Mouse (Mus musculus): ENCODE data around the gene Cdh20. TPM values are rescaled to one million over a fixed set of nuclear protein-coding genes. Genes with fewer than 3 reads are reported as not detected.

Gene Cdh20
- 0.43 and 0.65 TPM in 2 replicates for polyA plus RNA-seq (2014; fragmentation: Nextera tagmentation; extraction: Ambion mirVana)

DNA sequence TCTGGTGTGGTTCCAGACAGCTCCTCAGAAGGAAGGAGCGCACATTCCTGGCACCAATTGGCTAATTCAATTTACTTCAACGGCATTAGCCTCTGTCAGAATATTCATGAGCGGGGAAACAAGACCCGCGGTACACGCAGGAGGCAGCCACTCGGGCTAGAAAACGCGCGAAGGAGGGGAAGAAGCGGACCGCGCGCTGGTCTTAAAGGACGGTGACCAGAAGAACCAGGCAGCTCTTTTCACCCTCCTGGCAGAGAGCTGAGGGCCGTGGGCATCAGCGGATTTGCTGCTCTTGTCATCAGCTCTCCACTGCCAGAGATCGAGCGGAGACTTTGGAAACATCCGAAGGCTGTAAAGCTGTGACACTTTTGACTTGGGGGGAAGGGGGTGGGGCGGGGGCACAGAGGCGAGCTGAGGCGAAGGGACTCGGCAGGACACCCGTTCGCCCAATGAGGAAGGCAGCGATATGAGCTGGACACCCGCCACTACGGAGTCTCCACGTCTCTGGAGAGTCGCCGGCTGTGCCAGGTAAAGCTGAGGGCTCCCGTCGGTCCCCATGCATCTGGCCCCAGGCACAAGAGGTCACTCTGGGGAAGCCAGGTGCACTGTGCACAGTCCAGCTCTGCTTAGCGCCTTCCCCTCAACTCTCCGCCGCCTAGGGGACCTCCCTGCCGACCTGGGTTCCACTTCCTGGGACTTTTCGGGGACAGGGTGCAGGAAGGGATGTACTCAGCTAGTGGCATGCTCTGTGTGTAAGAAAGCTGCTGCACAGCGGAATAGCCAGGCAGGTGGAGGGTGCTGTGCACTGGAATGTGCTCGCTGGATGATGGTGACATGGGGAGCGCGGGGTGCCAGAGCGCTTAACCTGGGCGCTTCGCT, at the start of gene Cdh20:
Gene Cdh20, plus strand, starts transcription at position 159 of the 879 bp plus-strand sequence.
- Histone ChIP-seq H3K27ac (ENCODE audit: low read depth, low read length) (no peak within 1 kb of the TSS), H3K9ac (ENCODE audit: low read length) (peak within 1 kb of the TSS; percentile 2), H3K4me2 (ENCODE audit: low read depth) (peak within 1 kb of the TSS; percentile 91), H3K36me3 (ENCODE audit: control insufficient read depth, insufficient read depth, low read length) (no peaks in the 10 kb centered on the region), H3K9me3 (ENCODE audit: control insufficient read depth, low read length) (no peaks in the 10 kb centered on the region), H3K4me3 (ENCODE audit: low read depth, low read length) (peak within 1 kb of the TSS; percentile 45), H3K27me3 (ENCODE audit: control insufficient read depth, insufficient read depth, low read length) (no peaks in the 10 kb centered on the region), H3K4me1 (ENCODE audit: control insufficient read depth, insufficient read depth, low read length) (no peaks in the 10 kb centered on the region)
- under 1% methylated on average over 46 of the region's 46 CpGs for WGBS
- ATAC-seq (ENCODE audit: insufficient read depth, low FRiP score, low TSS enrichment) (peak; percentile 60), DNase-seq (ENCODE audit: low spot score) (peak; percentile 40)

DNA sequence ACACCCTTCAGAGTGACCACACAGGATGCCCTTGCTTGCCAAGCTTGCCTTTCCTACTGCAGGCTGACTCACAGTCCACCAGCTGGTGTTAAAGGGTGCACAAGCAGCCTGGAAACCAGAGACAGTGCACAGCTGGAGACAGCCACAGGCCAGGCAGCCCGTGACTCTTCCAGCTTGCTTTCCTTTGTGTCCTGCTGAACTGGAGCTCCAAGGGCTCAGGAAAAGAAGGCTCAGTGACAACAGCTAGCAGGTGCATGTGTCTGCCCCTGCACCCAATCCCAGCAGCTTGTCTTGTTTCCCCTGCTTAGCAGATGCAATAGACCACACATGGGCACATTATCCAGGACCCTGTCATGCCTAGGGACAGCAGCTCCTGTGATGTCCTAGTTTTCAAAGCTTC, 21.5 kb upstream of the Cdh20 start:
- H3K9ac ChIP-seq (ENCODE audit: low read length), result no peak overlapping the region
- no peak overlapping the region for H3K4me3 ChIP-seq (ENCODE audit: low read depth, low read length)
- peak; percentile 67 for ATAC-seq (ENCODE audit: insufficient read depth, low FRiP score, low TSS enrichment)
- H3K36me3 ChIP-seq (ENCODE audit: control insufficient read depth, insufficient read depth, low read length), result no peaks in the 10 kb centered on the region
- H3K27me3 ChIP-seq (ENCODE audit: control insufficient read depth, insufficient read depth, low read length), result no peaks in the 10 kb centered on the region
- no peaks in the 10 kb centered on the region for H3K9me3 ChIP-seq (ENCODE audit: control insufficient read depth, low read length)
- H3K4me2 ChIP-seq (ENCODE audit: low read depth), result no peak overlapping the region
- H3K4me1 ChIP-seq (ENCODE audit: control insufficient read depth, insufficient read depth, low read length), result no peaks in the 10 kb centered on the region
- no peak overlapping the region for H3K27ac ChIP-seq (ENCODE audit: low read depth, low read length)
- peak; percentile 28 for DNase-seq (ENCODE audit: low spot score)
- 5% methylated on average over 1 of the region's 1 CpGs for WGBS

DNA sequence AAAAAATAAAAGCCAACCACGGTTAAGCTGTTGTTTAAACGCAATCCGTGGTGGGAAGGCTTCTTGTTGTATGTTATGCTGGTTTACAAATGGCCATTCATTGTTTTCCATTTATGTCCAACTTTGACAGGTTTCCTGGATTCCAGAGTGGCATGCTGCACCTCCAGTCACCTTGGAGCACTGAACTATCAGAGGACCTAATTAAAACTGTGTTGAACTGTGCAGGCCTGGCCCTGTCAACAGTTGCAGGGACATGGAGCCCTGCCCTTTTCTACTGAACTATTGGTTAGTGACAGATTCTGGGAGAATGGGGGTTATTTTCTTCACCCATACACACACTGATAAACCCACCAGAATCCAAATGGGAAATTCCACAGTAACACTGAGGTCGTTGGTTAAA, 20.9 kb upstream of the Cdh20 start:
- no peaks in the 10 kb centered on the region for H3K9me3 ChIP-seq (ENCODE audit: control insufficient read depth, low read length)
- no peaks in the 10 kb centered on the region for H3K4me1 ChIP-seq (ENCODE audit: control insufficient read depth, insufficient read depth, low read length)
- H3K27ac ChIP-seq (ENCODE audit: low read depth, low read length), result no peak overlapping the region
- DNase-seq (ENCODE audit: low spot score) (no peak), ATAC-seq (ENCODE audit: insufficient read depth, low FRiP score, low TSS enrichment) (no peak)
- no peaks in the 10 kb centered on the region for H3K27me3 ChIP-seq (ENCODE audit: control insufficient read depth, insufficient read depth, low read length)
- H3K4me3 ChIP-seq (ENCODE audit: low read depth, low read length), result no peak overlapping the region
- WGBS, result 60% methylated on average over 4 of the region's 4 CpGs
- H3K36me3 ChIP-seq (ENCODE audit: control insufficient read depth, insufficient read depth, low read length), result no peaks in the 10 kb centered on the region
- no peak overlapping the region for H3K9ac ChIP-seq (ENCODE audit: low read length)
- no peak overlapping the region for H3K4me2 ChIP-seq (ENCODE audit: low read depth)

DNA sequence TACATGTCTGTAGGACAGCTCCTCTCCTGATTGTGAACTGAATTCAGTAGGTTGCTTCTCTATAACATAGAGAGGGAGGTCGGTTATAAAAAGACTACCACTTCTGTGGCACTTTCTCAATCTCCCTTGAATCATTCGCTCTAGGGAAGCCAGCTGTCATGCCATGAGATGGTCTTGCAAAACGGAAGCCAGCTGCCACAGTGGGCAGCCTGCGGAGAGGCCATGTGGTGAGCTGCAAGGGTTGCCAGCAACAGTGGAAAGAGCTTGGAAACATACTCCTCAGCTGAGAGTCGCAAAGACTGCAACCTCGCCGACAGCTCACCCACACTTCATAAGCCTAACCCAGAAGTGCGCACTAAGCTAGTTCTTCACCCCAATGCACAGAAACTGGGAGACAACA, 13.8 kb upstream of the Cdh20 start:
- Histone ChIP-seq H3K27me3 (ENCODE audit: control insufficient read depth, insufficient read depth, low read length) (no peaks in the 10 kb centered on the region), H3K9ac (ENCODE audit: low read length) (no peak overlapping the region), H3K4me1 (ENCODE audit: control insufficient read depth, insufficient read depth, low read length) (no peaks in the 10 kb centered on the region), H3K4me3 (ENCODE audit: low read depth, low read length) (no peak overlapping the region), H3K36me3 (ENCODE audit: control insufficient read depth, insufficient read depth, low read length) (no peaks in the 10 kb centered on the region), H3K27ac (ENCODE audit: low read depth, low read length) (no peak overlapping the region), H3K9me3 (ENCODE audit: control insufficient read depth, low read length) (no peaks in the 10 kb centered on the region), H3K4me2 (ENCODE audit: low read depth) (no peak overlapping the region)
- no peak for ATAC-seq (ENCODE audit: insufficient read depth, low FRiP score, low TSS enrichment)
- DNase-seq (ENCODE audit: low spot score), result no peak
- 74% methylated on average over 8 of the region's 8 CpGs for WGBS

DNA sequence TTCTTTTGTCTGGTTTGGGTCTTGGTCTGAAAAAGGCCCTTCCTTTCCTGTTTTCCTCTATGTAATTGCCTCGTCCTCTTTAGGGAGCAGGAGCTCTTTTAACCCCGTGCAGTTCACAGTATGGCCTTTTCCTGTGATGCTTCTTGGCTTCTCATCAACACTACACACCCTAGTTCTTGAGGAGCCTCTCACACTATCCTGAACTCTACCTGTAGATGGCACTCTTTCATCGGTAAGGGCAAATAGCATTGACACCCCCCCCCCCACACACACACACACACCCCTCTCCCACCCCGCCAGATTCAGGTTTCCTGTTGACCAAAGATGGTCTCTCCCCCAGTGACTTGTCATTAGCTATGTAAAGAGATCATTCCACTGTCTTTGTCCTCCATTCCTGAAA, 12.4 kb upstream of the Cdh20 start:
- Histone ChIP-seq H3K4me1 (ENCODE audit: control insufficient read depth, insufficient read depth, low read length) (no peaks in the 10 kb centered on the region), H3K27ac (ENCODE audit: low read depth, low read length) (no peak overlapping the region), H3K27me3 (ENCODE audit: control insufficient read depth, insufficient read depth, low read length) (no peaks in the 10 kb centered on the region), H3K9me3 (ENCODE audit: control insufficient read depth, low read length) (no peaks in the 10 kb centered on the region), H3K4me2 (ENCODE audit: low read depth) (no peak overlapping the region), H3K9ac (ENCODE audit: low read length) (no peak overlapping the region), H3K36me3 (ENCODE audit: control insufficient read depth, insufficient read depth, low read length) (no peaks in the 10 kb centered on the region), H3K4me3 (ENCODE audit: low read depth, low read length) (no peak overlapping the region)
- DNase-seq (ENCODE audit: low spot score) (no peak), ATAC-seq (ENCODE audit: insufficient read depth, low FRiP score, low TSS enrichment) (no peak)
- WGBS, result 32% methylated on average over 4 of the region's 4 CpGs

DNA sequence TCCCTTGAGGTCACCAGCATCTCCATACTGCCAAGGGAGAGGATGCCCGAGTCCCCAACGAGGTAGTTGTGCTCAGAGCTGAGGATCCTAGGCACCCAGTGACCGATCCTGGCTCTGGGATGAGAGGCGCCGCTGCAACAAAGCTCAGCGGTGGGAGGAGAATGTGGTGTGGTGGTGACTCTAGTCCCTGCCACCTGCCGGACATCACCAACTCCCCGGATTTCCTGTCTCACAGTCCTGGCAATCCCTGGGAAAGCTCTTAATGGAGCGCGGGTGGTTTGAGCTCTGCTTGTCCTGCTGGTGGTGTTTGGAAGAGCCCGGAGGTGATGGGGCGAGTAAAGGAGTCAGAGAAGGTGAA, 900 bp downstream of the Cdh20 start:
- WGBS, result 1% methylated on average over 12 of the region's 12 CpGs
- peak overlapping the region; percentile 2 for H3K9ac ChIP-seq (ENCODE audit: low read length)
- DNase-seq (ENCODE audit: low spot score), result peak; percentile 34
- H3K9me3 ChIP-seq (ENCODE audit: control insufficient read depth, low read length), result no peaks in the 10 kb centered on the region
- H3K4me2 ChIP-seq (ENCODE audit: low read depth), result peak overlapping the region; percentile 91
- no peak overlapping the region for H3K27ac ChIP-seq (ENCODE audit: low read depth, low read length)
- no peaks in the 10 kb centered on the region for H3K27me3 ChIP-seq (ENCODE audit: control insufficient read depth, insufficient read depth, low read length)
- peak overlapping the region; percentile 45 for H3K4me3 ChIP-seq (ENCODE audit: low read depth, low read length)
- ATAC-seq (ENCODE audit: insufficient read depth, low FRiP score, low TSS enrichment), result peak; percentile 39; the same call in 1 of the 2 replicates
- no peaks in the 10 kb centered on the region for H3K4me1 ChIP-seq (ENCODE audit: control insufficient read depth, insufficient read depth, low read length)
- no peaks in the 10 kb centered on the region for H3K36me3 ChIP-seq (ENCODE audit: control insufficient read depth, insufficient read depth, low read length)

DNA sequence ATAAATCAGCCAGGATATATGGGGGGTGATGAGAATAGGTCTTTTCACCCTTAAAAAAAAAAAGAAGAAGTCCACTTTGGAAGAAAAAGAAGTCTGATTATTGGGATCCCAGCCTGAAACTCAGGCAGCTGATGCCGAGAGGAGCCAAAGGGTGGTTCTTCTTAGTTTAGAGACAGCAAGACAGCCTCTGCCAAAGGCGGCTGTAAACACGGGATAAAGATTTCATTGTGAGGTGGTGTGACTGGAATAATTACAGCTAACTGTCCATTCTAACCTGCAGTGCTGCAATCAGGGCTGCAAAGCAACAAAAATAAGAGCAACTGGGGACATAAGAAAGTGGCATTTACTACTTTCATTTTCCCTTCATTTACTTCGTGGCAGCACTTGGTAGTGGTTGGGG, 3.6 kb downstream of the Cdh20 start:
- H3K4me1 ChIP-seq (ENCODE audit: control insufficient read depth, insufficient read depth, low read length), result no peaks in the 10 kb centered on the region
- 55% methylated on average over 4 of the region's 4 CpGs for WGBS
- no peak overlapping the region for H3K4me2 ChIP-seq (ENCODE audit: low read depth)
- no peaks in the 10 kb centered on the region for H3K36me3 ChIP-seq (ENCODE audit: control insufficient read depth, insufficient read depth, low read length)
- DNase-seq (ENCODE audit: low spot score) (no peak), ATAC-seq (ENCODE audit: insufficient read depth, low FRiP score, low TSS enrichment) (no peak)
- no peaks in the 10 kb centered on the region for H3K9me3 ChIP-seq (ENCODE audit: control insufficient read depth, low read length)
- no peak overlapping the region for H3K27ac ChIP-seq (ENCODE audit: low read depth, low read length)
- no peak overlapping the region for H3K9ac ChIP-seq (ENCODE audit: low read length)
- H3K27me3 ChIP-seq (ENCODE audit: control insufficient read depth, insufficient read depth, low read length), result no peaks in the 10 kb centered on the region
- H3K4me3 ChIP-seq (ENCODE audit: low read depth, low read length), result no peak overlapping the region

DNA sequence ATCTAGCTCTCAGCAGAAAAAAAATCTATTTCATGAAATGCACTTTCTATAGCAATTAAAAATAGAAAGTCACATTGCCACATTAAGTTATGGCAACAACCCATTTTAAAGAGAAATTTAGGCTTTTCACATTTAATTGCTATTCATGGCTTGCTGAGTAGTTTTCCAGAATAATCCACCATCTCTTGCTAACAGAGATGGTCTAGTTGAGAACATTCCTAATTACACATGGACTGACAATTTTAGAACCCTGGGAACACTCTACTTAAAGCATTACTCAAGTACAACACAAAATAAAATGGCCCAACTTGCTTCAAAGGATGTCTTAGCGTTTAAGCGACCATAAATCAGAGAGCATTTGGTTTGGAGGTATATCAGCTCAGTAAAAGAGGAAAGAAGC, 4.9 kb downstream of the Cdh20 start:
- no peaks in the 10 kb centered on the region for H3K36me3 ChIP-seq (ENCODE audit: control insufficient read depth, insufficient read depth, low read length)
- WGBS, result 73% methylated on average over 2 of the region's 2 CpGs
- no peak overlapping the region for H3K4me2 ChIP-seq (ENCODE audit: low read depth)
- no peak overlapping the region for H3K4me3 ChIP-seq (ENCODE audit: low read depth, low read length)
- DNase-seq (ENCODE audit: low spot score) (no peak), ATAC-seq (ENCODE audit: insufficient read depth, low FRiP score, low TSS enrichment) (no peak)
- no peak overlapping the region for H3K9ac ChIP-seq (ENCODE audit: low read length)
- no peak overlapping the region for H3K27ac ChIP-seq (ENCODE audit: low read depth, low read length)
- no peaks in the 10 kb centered on the region for H3K4me1 ChIP-seq (ENCODE audit: control insufficient read depth, insufficient read depth, low read length)
- H3K9me3 ChIP-seq (ENCODE audit: control insufficient read depth, low read length), result no peaks in the 10 kb centered on the region
- no peaks in the 10 kb centered on the region for H3K27me3 ChIP-seq (ENCODE audit: control insufficient read depth, insufficient read depth, low read length)

DNA sequence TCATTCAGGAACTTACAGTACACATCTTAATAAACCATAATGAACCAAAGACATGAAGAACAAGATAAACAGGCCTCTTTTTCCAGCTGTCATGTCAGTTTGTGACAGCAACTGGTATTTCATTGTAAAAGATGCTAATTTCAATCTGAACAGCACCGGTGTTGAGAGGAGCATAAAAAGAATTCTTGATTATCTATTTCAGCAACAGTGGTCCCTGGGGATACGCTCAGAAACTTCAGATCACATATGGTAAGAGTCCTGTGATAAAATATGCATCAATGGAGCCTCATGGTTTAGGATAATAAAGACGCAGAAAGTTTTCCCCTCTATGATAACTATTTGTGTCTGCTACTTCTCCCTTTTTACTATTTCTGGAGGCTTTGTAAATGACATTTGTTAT, 25.2 kb downstream of the Cdh20 start:
- Histone ChIP-seq H3K36me3 (ENCODE audit: control insufficient read depth, insufficient read depth, low read length) (no peaks in the 10 kb centered on the region), H3K27me3 (ENCODE audit: control insufficient read depth, insufficient read depth, low read length) (no peaks in the 10 kb centered on the region), H3K4me3 (ENCODE audit: low read depth, low read length) (no peak overlapping the region), H3K9ac (ENCODE audit: low read length) (no peak overlapping the region), H3K4me1 (ENCODE audit: control insufficient read depth, insufficient read depth, low read length) (no peaks in the 10 kb centered on the region), H3K4me2 (ENCODE audit: low read depth) (no peak overlapping the region), H3K9me3 (ENCODE audit: control insufficient read depth, low read length) (no peaks in the 10 kb centered on the region), H3K27ac (ENCODE audit: low read depth, low read length) (no peak overlapping the region)
- ATAC-seq (ENCODE audit: insufficient read depth, low FRiP score, low TSS enrichment) (no peak), DNase-seq (ENCODE audit: low spot score) (no peak)
- WGBS, result 76% methylated on average over 3 of the region's 3 CpGs

All from neural tube, embryonic 11.5 days (tissue).